Mouse (Mus musculus) heart, postnatal 0 days (tissue): ENCODE results near the gene Apopt1.

Source experiments
- CTCF ChIP-seq: IDR thresholded peaks from 2 replicates; pipeline ENCODE4 v1.5.1; 2016; ENCODE audit warnings: antibody characterized with exemption, control low read depth, low read depth
- EP300 ChIP-seq: IDR thresholded peaks from 2 replicates; pipeline ENCODE4 v1.6.1; 2016; ENCODE audit warnings: antibody characterized with exemption, low read depth

DNA sequence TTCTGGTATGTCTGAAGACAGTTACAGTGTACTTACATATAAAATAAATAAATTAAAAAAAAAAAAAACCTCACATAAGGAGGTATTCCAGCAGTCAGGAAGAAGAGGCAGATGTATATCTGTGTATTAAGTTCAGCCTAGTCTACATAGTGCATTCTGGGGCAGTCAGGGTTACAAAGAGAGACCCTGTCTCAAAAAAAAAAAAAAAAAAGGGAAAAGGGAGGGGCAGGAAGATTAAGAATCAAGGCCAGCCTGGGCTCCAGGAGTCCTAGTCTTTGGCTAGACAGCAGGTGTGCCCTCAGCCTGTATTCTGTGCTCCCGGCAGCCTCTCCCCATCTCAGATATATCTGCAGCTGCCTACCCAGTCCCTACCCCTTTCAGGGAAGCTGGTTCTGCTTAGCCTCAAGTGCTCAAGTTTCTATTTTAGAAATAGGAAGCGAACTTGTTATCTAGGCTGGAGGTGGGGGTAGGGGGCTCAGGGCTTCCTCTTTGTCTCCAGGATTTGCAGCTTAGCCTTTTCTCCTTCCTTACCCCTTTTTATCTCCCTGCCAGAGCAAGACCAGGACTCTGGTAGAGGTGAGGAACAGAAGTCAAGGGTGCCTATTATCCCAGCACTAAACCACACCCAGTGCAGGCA, 38.1 kb upstream of the Apopt1 start:
- no peak for TF ChIP-seq EP300
- no peak for TF ChIP-seq CTCF
